Mouse (Mus musculus) thymus, postnatal 14 days (tissue): ENCODE measurements around the gene Polr3c.
"Not testable (repeated sequence)": the region's sequence is repeated elsewhere in the genome, so short reads cannot be mapped to it uniquely, and the experiment has no call there.

Experiments
- DNase-seq: peaks from one replicate; pipeline ENCODE4 v3.0.0; 2021

Polr3c gene

DNA sequence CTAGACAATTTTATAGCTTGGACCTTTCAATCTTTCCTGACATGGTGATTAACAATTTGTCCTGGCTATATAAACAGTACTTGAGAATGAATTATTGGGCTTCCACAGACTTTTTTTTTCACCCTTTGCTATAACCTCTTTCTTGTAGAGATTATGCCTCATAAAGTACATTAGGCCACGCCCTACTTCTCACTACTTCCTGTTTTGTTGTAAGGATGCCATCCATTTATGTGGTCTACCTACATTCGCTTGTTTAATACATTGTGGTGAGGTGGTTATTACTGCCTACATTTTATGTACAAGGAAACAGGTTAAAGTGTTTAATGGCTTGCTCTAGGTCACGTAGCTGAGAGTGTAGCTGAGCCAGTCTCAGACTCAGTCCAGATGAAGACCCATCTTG lies 52.3 kb downstream of the Polr3c start:
- DNase-seq = no peak

DNA sequence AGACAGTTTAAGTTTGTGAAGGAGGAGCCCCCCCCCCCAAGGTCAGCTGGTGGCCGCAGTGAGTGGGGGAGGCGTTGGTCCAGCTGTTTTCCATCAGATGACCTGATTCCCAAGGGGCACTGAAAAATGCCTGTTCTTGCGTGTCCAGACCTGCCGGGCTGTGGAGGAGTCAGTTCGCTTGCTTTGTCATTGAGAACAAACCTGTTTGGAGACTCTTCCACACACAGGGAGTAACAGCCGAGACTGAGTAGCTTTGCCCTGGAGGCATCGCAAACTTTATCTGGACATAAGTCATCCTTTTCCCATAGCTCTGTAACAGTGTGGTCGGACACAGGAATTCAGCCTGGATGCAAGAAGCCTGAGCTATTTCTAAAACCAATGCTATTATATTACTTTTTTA lies 53.0 kb downstream of the Polr3c start:
- no peak for DNase-seq

DNA sequence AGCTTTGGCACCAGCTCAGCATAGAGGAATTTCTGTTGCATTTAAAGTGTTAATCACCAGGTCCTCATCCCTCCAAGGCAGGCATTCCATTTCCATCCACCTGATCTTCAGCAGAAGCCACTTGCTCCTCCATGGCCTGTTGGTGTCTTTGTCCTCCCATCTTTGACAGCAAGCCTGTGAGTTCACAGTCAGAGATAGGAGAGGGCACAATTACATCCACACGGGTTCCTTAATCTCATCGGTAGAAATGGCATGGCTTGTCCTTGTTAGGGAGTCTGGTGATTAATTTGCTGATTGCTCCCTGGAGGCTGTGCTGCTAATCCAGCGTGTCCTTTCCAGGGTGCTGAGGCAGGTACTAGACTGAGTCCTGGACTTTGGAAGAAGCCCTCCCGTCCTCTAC lies 53.9 kb downstream of the Polr3c start:
- DNase-seq = no peak

DNA sequence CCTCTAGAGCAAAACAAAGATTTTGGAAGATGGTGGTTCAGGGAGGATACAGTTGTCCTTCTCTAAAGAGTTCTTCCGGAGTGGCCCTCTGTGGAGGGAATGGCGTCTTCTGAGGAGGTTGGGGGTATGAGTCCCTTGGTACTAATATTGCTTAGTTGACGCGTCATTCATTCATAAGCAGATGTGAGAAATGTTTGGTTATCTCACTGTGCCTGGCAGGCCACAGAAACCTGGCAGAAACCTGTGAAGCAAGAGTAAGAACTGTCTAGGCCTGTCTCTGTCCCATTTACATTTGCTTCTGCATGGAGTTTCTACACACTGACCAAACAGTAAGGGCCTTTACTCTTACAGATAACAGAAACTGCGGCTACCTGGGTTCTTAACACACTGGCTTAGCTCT lies 55.9 kb downstream of the Polr3c start:
- no peak for DNase-seq

DNA sequence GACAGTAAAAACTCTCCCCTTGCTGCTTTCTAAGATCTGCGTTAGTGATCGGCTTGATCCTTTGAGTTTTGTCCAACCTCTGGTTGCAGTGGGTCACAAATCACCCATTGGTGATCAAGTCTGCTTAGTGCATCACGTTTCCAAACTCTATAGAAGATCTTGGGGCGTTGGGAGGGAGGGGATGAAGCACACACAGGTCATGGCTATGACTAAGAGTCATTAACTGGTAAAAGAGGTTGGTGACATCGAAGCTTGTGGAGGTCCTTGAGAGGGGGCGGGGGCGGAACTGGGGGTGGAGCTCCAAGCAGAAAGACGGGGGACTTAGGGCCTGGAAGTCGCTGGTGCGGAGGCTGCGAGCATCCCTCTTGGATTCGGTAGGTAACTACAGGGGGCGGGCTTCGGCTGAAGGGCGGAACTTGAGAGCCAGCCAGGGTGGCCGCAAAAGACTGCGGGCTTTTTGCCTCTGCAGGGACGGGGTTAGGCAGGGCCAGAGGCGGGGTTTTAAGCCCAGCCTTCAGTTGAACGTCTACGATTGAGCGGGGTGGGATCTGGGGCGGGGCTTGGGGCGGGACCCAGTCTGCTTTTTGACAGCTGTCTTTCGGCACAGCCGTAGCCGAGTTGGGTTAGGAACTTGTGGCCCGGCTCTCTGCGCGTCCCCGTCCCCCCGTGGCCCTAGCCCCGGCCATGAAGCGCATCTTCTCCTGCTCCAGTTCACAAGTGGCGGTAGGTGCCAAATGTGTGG lies 57.5 kb downstream of the Polr3c start, which contains the start of gene Ankrd35:
Gene Ankrd35, plus strand, starts transcription at position 405 of the 742 bp plus-strand sequence.
- DNase-seq = peak; percentile 83

DNA sequence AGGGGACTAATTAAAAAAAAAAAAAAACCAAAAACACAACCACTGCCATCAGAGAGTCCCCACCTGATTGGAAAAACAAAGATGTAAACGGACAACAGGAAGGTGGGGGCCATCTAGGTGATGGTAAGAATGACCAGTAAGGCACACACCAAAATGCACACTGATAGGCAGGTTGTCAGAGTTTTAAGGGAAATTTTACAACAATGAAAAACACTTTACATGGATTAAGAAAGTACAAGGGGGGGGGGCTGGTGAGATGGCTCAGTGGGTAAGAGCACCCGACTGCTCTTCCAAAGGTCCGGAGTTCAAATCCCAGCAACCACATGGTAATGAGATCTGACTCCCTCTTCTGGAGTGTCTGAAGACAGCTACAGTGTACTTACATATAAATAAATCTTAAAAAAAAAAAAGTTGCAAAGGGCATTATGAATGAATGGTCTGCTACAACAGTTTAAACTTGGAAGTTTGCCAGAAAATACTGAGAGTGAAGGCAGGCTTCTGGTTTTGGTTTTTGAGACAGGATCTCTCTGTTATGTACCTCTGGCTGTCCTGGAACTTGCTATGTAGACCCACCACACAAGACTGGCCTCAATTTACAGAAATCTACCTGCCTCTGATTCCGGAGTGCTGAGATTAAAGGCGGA lies 58.9 kb downstream of the Polr3c start:
- no peak for DNase-seq

DNA sequence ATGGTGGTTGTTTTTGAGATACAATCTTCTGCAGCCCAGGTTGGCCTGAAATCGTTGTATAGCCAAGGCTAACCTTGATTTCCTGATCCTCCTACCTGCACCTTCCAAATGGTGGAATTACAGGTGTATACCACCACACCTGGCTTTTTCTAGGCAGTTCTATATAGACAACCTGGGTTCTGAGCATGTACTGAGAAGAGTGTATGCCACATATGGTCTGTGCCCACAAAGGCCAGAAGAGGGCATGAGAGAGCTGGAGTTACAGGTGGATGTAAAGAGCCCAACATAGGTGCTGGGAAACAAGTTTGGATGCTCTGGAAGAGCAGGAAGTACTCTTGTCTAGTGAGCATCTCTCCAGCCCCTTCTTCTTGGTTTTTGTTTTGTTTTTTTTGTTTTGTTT lies 60.1 kb downstream of the Polr3c start:
- DNase-seq = peak; percentile 43

DNA sequence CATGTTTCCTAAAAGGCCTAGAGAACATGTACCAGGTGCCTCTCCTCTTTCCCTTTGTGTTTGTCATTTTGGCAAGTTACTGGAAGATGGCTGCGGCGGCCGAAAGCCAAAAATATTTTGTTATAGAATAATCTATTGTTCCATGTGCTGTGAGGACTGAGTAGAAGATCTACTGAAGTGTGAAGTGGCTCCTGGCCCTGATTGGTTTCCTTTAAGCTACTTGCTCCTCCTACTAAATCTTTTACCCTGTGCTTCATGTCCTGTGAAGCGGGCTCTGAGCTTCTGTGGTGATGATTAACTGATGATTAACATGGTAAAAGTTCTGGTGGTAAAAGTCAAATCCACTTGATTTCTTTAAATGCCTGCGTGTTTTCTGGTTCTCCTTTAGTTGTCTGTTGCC lies 60.5 kb downstream of the Polr3c start:
- no peak for DNase-seq

DNA sequence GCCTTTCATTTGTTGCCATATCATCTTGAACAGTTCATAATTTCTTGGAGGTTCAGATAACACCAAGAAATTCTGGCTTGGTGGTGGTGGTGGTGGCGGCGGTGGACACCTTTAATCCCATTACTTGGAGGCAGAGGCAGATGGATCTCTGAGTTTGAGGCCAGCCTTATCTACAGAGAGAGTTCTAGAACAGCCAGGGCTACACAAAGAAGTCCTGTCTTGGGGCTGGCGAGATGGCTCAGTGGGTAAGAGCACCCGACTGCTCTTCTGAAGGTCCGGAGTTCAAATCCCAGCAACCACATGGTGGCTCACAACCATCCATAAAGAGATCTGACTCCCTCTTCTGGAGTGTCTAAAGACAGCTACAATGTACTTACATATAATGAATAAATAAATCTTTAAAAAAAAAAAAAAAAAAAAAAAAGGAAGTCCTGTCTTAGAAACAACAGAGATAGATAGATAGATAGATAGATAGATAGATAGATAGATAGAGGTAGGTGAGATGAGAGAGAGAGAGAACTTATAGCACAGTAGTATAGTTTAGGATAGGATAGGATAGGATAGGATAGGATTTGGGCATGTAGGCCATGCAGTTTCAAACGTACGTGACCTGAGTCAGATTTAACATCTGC lies 61.6 kb downstream of the Polr3c start:
- DNase-seq = not testable (repeated sequence)

DNA sequence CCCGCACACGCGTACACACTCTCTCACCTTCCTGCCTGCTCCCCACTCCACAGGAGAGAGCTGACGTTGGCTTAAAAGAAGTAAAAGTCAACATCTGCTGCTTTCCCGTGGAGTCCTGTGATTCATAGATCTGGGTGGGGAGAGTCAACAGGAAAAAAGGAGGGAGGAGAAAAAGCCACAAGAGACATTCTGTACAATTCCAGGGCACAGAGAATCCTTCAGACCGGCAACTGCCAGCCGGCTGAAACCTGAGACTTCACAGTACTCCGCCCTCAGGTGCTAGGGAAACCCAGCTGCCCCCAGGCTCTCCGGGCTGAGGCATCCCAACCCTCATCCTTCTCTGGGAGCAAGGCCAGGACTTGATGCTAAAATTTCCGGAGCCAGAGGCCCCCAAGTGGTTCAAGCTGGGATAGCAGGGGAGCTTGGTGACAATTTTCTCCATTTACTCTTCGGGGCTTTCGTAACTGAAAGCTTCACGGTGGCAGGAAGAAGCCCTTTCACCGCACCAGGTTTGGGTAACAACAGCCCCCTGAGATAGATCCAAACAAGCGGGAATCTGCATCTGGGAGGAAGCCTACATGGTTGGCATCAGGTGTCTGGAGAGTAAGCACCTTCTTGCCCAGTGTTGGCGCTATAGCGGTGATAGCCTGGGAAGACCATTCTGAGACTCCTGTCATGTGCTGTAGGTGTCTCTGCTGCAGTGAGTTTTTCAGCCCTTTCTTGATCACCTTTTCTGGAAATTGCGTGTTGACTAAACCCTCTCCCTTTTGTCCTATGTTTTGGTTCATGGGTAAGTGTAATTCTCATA lies 63.8 kb downstream of the Polr3c start:
- DNase-seq = peak; percentile 72

DNA sequence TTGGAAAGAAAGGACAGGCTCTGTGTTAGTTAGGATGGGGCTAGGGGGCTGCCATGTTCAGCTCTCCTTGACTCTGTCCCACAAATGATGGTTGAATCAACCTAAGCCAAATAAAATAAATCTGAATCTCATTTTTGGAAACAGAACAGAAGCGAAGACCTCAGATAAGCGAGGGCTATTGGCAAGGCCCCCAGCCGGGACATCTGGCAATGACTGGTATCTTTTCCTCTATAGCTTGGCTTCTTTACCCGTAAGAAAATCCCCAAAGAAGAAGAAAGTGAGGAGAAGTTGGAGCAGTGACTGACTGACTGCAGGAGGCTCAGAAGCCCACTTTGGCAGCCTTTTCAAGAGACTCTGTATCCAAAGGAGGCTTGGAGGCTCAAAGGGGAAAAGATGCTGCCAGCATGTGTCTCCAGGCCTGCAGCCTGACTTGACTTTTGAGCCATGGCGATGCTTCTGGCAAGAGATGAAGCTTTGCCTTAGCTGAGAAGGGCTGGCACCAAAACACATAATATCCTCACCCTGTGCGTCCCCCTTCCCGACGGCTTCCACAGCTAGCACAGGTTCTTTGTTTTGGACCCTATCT lies 64.6 kb downstream of the Polr3c start:
- DNase-seq = no peak
